Mouse (Mus musculus) hindbrain, postnatal 0 days (tissue): ENCODE data around the gene Zfp618. TPM values are rescaled to one million over a fixed set of nuclear protein-coding genes. Genes with fewer than 3 reads are reported as not detected.
A peak's percentile ranks its signal among the peaks of the same experiment; 100 is the strongest.

Experiments used
- ATAC-seq: fragments of 200-750 bp; cut with Nextera tagmentation; 2 replicates; pipeline ENCODE4 v1.8.0; 2017; ENCODE audit warnings: mild to moderate bottlenecking, moderate TSS enrichment, moderate library complexity
- DNase-seq: peaks from one replicate; pipeline ENCODE4 v3.0.0-alpha.2; 2015; ENCODE audit warnings: low spot score
- H3K27ac ChIP-seq: fragments of 300-500 bp; sonication (generic); 2 replicates; pipeline ENCODE4 v1.5.1; 2014; ENCODE audit warnings: mild to moderate bottlenecking
- H3K27me3 ChIP-seq: fragments of 300-500 bp; sonication (generic); 2 replicates; pipeline ENCODE4 v1.6.1; 2014; ENCODE audit warnings: low read length, mixed read lengths; ENCODE audit not compliant: insufficient read depth
- H3K36me3 ChIP-seq: fragments of 300-500 bp; sonication (generic); 2 replicates; pipeline ENCODE4 v1.6.1; 2014; ENCODE audit warnings: low read length, mixed read lengths; ENCODE audit not compliant: insufficient read depth
- H3K4me1 ChIP-seq: fragments of 300-500 bp; sonication (generic); 2 replicates; pipeline ENCODE4 v1.6.1; 2014; ENCODE audit warnings: antibody characterized with exemption, low read length, mixed read lengths; ENCODE audit not compliant: insufficient read depth
- H3K4me2 ChIP-seq: fragments of 300-500 bp; sonication (generic); 2 replicates; pipeline ENCODE4 v1.6.1; 2014; ENCODE audit warnings: low read depth, mild to moderate bottlenecking, low read length, moderate library complexity, mixed read lengths
- H3K4me3 ChIP-seq: fragments of 300-500 bp; sonication (generic); 2 replicates; pipeline ENCODE4 v1.5.1; 2014; ENCODE audit warnings: low read length
- H3K9ac ChIP-seq: fragments of 300-500 bp; sonication (generic); replicated peaks from 2 replicates; pipeline ENCODE4 v1.6.1; 2014; ENCODE audit warnings: mild to moderate bottlenecking, low read length, moderate library complexity, mixed read lengths
- H3K9me3 ChIP-seq: fragments of 300-500 bp; sonication (generic); 2 replicates; pipeline ENCODE4 v1.6.1; 2016; ENCODE audit warnings: low read length, mixed read lengths
- CTCF ChIP-seq: IDR thresholded peaks from 2 replicates; pipeline ENCODE4 v1.5.1; 2016; ENCODE audit warnings: antibody characterized with exemption, control low read depth, low read depth
- WGBS: fragments of 180-500 bp; shearing (Covaris S2); extraction: QIAGEN DNeasy Blood & Tissue Kit; methylation state at CpG from one replicate; pipeline ENCODE4 v1.1.7; 2014; 5-methylcytosine and 5-hydroxymethylcytosine counted together
- polyA plus RNA-seq: library from polyadenylated mRNA; unstranded; fragments of >200 nt; fragmentation: Nextera tagmentation; extraction: Ambion mirVana; gene quantifications from 2 replicates; pipeline ENCODE4 v1.2.1, GENCODE M21; 2015
- total RNA-seq: library from RNA; depleted of rRNA; stranded (reverse); fragments of >200 nt; gene quantifications from 2 replicates; pipeline ENCODE4 v1.2.3, GENCODE M21; 2014

Zfp618 gene
- total and polyA plus RNA-seq, 2 experiments from 2014 or later = 16.2 to 26.8 TPM

DNA sequence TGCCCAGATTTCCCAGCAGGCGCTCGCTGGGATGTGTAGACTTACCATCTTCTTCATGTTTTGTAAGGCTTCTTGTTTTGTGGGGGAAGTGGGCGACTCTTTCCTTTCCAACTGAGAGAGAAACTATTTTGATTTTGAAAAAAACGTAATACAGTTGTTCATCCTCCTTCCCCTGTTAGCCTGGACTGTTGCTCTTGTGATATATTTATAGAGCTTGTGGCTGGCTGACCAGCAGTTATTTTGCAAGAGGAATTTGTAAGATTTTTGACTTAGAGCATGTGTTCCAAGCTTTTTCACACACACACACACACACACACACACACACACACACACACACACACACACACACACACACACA, 84.9 kb downstream of the Zfp618 start:
- no peak overlapping the region for H3K4me2 ChIP-seq
- 75% methylated on average over 4 of the region's 4 CpGs for WGBS
- TF ChIP-seq CTCF = no peak
- H3K9ac ChIP-seq = no peak overlapping the region
- DNase-seq (no peak), ATAC-seq (no peak)
- H3K27me3 ChIP-seq = no peaks in the 10 kb centered on the region
- no peak overlapping the region for H3K27ac ChIP-seq
- 0 out of 2 replicates have a peak, but pooled peaks cover 5% of the 10 kb centered on the region for H3K4me1 ChIP-seq
- H3K9me3 ChIP-seq = no peaks in the 10 kb centered on the region
- no peak overlapping the region for H3K4me3 ChIP-seq
- H3K36me3 ChIP-seq = no peaks in the 10 kb centered on the region

DNA sequence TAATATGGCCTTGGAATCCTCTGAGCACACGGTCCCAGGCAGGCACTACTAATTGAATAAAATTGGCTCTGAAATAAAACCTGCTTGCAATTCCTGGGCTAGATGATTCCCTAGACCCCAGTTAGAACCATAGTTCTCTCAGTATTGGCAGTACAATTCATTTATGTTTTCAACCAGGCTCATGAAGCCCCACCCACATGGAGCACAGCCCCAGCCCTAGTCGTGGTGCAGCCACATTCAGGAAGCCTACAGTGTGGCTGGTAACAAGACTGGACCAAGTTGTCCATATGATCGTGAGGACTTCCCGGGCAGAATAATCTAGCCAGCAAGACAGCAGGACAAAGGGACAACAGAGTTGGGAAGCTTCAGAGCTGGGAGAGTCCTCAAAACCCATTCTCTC, 85.6 kb downstream of the Zfp618 start:
- Histone ChIP-seq H3K4me2 (no peak overlapping the region), H3K27me3 (no peaks in the 10 kb centered on the region), H3K9ac (no peak overlapping the region), H3K9me3 (no peaks in the 10 kb centered on the region), H3K4me3 (no peak overlapping the region), H3K36me3 (no peaks in the 10 kb centered on the region), H3K27ac (no peak overlapping the region), H3K4me1 (0 out of 2 replicates have a peak, but pooled peaks cover 5% of the 10 kb centered on the region)
- DNase-seq (no peak), ATAC-seq (no peak)
- WGBS = 66% methylated on average over 4 of the region's 4 CpGs
- TF ChIP-seq CTCF = no peak

DNA sequence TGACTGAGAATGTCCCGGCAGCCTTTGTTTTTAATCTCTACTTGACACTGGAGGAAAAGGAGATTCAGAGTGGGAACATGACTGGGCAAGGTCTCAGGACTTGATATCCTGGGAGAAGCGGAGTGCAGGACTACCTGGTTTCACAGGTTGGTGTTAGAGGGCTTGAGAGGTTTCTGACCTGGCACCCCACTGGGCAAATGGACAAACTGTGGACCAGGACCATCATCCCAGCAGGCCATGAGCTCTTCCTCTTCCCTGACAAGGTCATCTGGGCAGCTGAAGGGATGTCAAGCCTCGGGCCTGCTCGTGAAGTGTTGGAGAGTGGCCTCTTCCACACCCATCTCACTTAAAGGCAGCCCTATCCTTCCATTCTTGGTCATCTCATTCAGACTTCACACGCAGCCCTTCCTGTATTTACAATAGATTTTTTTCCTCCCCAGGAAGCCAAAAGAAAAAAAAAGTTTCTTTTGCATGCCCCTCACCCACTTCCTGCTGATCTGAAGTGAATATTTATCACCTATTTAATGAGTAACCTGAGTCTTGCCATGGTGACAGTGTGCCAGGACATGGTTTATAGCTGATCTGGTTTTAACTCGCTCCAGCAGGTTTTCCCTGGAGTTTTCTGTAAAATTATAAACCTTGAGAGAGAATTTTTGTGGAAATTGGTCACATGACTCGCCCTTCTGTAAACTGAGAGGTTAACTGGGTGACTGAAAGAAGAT, 86.7 kb downstream of the Zfp618 start:
- Histone ChIP-seq H3K4me2 (no peak overlapping the region), H3K9me3 (no peaks in the 10 kb centered on the region), H3K9ac (no peak overlapping the region; the same call in 1 of the 2 replicates), H3K4me1 (0 out of 2 replicates have a peak, but pooled peaks cover 5% of the 10 kb centered on the region), H3K36me3 (no peaks in the 10 kb centered on the region), H3K4me3 (no peak overlapping the region), H3K27ac (no peak overlapping the region), H3K27me3 (no peaks in the 10 kb centered on the region)
- 73% methylated on average over 7 of the region's 7 CpGs for WGBS
- DNase-seq (no peak), ATAC-seq (no peak)
- TF ChIP-seq CTCF = no peak

DNA sequence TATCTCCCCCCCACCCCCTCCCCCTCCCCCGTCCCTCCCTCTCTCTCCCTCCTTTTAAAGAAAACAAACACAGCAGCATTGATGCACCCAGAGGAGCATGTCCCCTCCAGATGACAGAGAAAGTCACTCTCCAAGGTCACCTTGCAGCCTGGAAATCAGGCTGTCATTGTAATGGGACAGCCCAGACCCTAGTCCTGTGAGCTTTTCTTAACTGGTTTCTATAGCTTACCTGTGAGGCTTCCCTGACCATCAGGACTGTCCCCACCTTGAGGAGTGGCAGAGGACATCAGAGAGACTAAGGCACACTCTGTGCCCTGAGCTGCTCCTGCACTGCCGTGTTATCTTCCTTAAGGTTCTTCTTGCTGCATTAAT, 87.3 kb downstream of the Zfp618 start:
- Histone ChIP-seq H3K4me2 (no peak overlapping the region), H3K4me1 (0 out of 2 replicates have a peak, but pooled peaks cover 5% of the 10 kb centered on the region), H3K9ac (no peak overlapping the region), H3K27ac (no peak overlapping the region), H3K36me3 (no peaks in the 10 kb centered on the region), H3K9me3 (no peaks in the 10 kb centered on the region), H3K4me3 (no peak overlapping the region), H3K27me3 (no peaks in the 10 kb centered on the region)
- DNase-seq = no peak
- no peak for TF ChIP-seq CTCF
- WGBS = 53% methylated on average over 2 of the region's 2 CpGs
- ATAC-seq = no peak

DNA sequence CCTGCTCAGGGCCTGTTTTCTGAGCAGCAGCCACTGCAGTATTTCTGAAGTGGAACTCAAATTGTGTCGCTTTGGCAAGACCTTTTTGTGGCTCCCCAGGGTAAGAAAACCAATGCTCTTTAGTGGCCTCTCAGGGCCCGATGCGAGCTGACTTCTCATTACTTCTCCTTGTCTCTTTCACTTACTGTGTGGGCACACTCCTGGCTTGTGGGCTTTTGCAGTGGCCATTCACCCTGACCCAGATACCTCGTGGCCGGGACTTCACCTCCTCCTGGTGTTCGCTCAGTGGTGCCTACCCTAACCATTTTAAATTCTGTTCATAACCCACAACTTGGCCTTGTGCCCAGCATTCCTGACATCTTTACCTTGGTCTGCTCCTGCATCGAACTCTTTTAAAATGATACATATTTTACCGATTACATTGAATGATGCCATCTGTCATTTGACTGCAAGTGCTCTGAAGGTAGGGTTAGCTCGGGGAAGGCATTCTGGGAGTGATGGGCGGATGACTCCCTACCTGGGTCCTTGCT, 89.9 kb downstream of the Zfp618 start:
- H3K9me3 ChIP-seq = no peaks in the 10 kb centered on the region
- 66% methylated on average over 10 of the region's 10 CpGs for WGBS
- no peak overlapping the region; the same call in 1 of the 2 replicates for H3K27ac ChIP-seq
- no peak for ATAC-seq
- TF ChIP-seq CTCF = no peak
- no peak for DNase-seq
- no peaks in the 10 kb centered on the region for H3K27me3 ChIP-seq
- H3K9ac ChIP-seq = no peak overlapping the region
- H3K36me3 ChIP-seq = no peaks in the 10 kb centered on the region
- no peak overlapping the region for H3K4me3 ChIP-seq
- no peak overlapping the region for H3K4me2 ChIP-seq
- H3K4me1 ChIP-seq = no peaks in the 10 kb centered on the region; the same call in 1 of the 2 replicates

DNA sequence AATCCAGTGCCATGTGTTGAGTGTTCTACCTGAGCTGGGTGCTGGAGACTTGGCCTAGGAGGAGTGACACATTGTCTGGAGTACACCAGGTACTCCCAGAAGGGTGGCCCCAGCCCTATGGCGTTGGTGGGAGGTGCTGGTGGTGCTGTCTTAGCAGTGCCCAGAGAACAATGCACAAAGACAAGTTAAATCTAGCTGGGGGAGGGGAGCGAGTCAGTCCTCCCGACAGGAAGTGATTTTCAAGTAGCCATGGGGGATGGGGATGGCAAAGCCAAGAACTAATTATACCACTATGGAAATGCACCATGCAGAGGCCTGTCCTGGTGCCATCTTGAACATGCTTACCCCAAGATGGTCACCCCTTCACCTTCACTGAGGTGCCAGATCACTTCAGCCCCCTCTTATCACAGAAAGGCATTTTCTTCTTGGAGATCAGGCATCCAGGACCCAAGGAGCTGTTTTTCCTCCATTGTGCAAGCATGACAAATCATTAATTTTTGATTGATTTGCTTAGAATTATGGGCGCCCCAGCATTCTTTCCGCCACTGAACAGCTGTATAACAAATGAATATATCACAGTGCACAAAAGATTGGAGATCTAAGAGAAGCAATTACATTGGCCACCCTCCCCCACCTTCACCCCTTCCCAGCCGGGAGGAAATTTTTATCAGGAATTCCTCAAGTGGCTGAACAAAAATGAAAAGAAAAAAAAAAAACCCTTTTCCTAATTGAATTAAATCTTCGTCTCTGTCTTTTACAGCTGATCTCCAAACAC, 91.5 kb downstream of the Zfp618 start:
- 28% methylated on average over 7 of the region's 7 CpGs for WGBS
- H3K27ac ChIP-seq = peak overlapping the region; percentile 0; the same call in 1 of the 2 replicates
- peak; percentile 55 for ATAC-seq
- H3K27me3 ChIP-seq = no peaks in the 10 kb centered on the region
- H3K4me2 ChIP-seq = no peak overlapping the region
- no peaks in the 10 kb centered on the region for H3K9me3 ChIP-seq
- H3K9ac ChIP-seq = no peak overlapping the region
- peak; percentile 34 for DNase-seq
- H3K4me3 ChIP-seq = no peak overlapping the region
- no peaks in the 10 kb centered on the region for H3K36me3 ChIP-seq
- no peaks in the 10 kb centered on the region; the same call in 1 of the 2 replicates for H3K4me1 ChIP-seq
- TF ChIP-seq CTCF = no peak
